Mouse (Mus musculus): ENCODE measurements around the gene Fgf7.

GRCm38 (mm10) chr2:126084326-126084725 lies 49.9 kb downstream of the Fgf7 start:
- TF ChIP-seq CTCF (IDR thresholded peaks at IDR 0.05; ENCODE audit: low read depth, low read length) (no peak), POLR2A (IDR thresholded peaks at IDR 0.05; ENCODE audit: borderline replicate concordance, low read depth, low read length) (no peak)

Data from bone marrow macrophage, adult 2 months (primary cell).